Mouse (Mus musculus) lung, postnatal 0 days (tissue): ENCODE data around the gene Lman1l. TPM values are rescaled to one million over a fixed set of nuclear protein-coding genes. Genes with fewer than 3 reads are reported as not detected.
A peak's percentile ranks its signal among the peaks of the same experiment; 100 is the strongest.

Experiments used
- ATAC-seq: fragments of 200-750 bp; cut with Nextera tagmentation; 2 replicates; pipeline ENCODE4 v1.8.0; 2017; ENCODE audit warnings: moderate library complexity
- DNase-seq: peaks from one replicate; pipeline ENCODE4 v3.0.0-alpha.2; 2016; ENCODE audit warnings: low spot score
- H3K27ac ChIP-seq: fragments of 300-500 bp; sonication (generic); 2 replicates; pipeline ENCODE4 v1.5.1; 2014; ENCODE audit warnings: antibody characterized with exemption, mild to moderate bottlenecking, low read length, mixed read lengths
- H3K27me3 ChIP-seq: fragments of 300-500 bp; sonication (generic); replicated peaks from 2 replicates; pipeline ENCODE4 v1.6.1; 2014; ENCODE audit warnings: low read length, mixed read lengths; ENCODE audit not compliant: insufficient read depth
- H3K36me3 ChIP-seq: fragments of 300-500 bp; sonication (generic); 2 replicates; pipeline ENCODE4 v1.6.1; 2014; ENCODE audit warnings: low read length, mixed read lengths; ENCODE audit not compliant: insufficient read depth
- H3K4me1 ChIP-seq: fragments of 300-500 bp; sonication (generic); 2 replicates; pipeline ENCODE4 v1.6.1; 2014; ENCODE audit warnings: antibody characterized with exemption, low read depth, low read length, mixed read lengths; ENCODE audit not compliant: insufficient read depth
- H3K4me2 ChIP-seq: fragments of 300-500 bp; sonication (generic); replicated peaks from 2 replicates; pipeline ENCODE4 v1.6.1; 2014; ENCODE audit warnings: low read depth, mild to moderate bottlenecking, low read length, moderate library complexity, mixed read lengths
- H3K4me3 ChIP-seq: fragments of 300-500 bp; sonication (generic); 2 replicates; pipeline ENCODE4 v1.5.1; 2014; ENCODE audit warnings: low read depth, low read length
- H3K9ac ChIP-seq: fragments of 300-500 bp; sonication (generic); replicated peaks from 2 replicates; pipeline ENCODE4 v1.6.1; 2014; ENCODE audit warnings: low read depth, mild to moderate bottlenecking
- H3K9me3 ChIP-seq: fragments of 300-500 bp; sonication (generic); 2 replicates; pipeline ENCODE4 v1.6.1; 2016; ENCODE audit warnings: low read length, mixed read lengths
- CTCF ChIP-seq: IDR thresholded peaks from 2 replicates; pipeline ENCODE4 v1.5.1; 2016; ENCODE audit warnings: antibody characterized with exemption, mild to moderate bottlenecking
- EP300 ChIP-seq: IDR thresholded peaks from 2 replicates; pipeline ENCODE4 v1.6.1; 2016; ENCODE audit warnings: antibody characterized with exemption, mild to moderate bottlenecking, control low read depth
- WGBS: fragments of 180-500 bp; shearing (Covaris S2); extraction: QIAGEN DNeasy Blood & Tissue Kit; methylation state at CpG from one replicate; pipeline ENCODE4 v1.1.7; 2014; 5-methylcytosine and 5-hydroxymethylcytosine counted together
- polyA plus RNA-seq: library from polyadenylated mRNA; unstranded; fragments of >200 nt; fragmentation: Nextera tagmentation; extraction: Ambion mirVana; gene quantifications from 2 replicates; pipeline ENCODE4 v1.2.1, GENCODE M21; 2015

The Lman1l gene
- polyA plus RNA-seq, 1 experiment from 2014 or later, result not detected

GRCm38 (mm10) chr9:57614786-57615185 lies 5.8 kb downstream of the Lman1l start:
- Histone ChIP-seq H3K27ac (no peak overlapping the region), H3K4me2 (no peak overlapping the region), H3K4me1 (no peaks in the 10 kb centered on the region), H3K36me3 (no peaks in the 10 kb centered on the region), H3K27me3 (no peaks in the 10 kb centered on the region), H3K9me3 (no peaks in the 10 kb centered on the region), H3K9ac (no peak overlapping the region), H3K4me3 (no peak overlapping the region)
- no peak for DNase-seq
- 73% methylated on average over 4 of the region's 4 CpGs for WGBS
- TF ChIP-seq EP300, result no peak
- no peak for TF ChIP-seq CTCF
- no peak for ATAC-seq

- no peak for DNase-seq
- no peak overlapping the region for H3K4me3 ChIP-seq
- no peak overlapping the region for H3K4me2 ChIP-seq
- no peaks in the 10 kb centered on the region for H3K27me3 ChIP-seq
- no peak overlapping the region for H3K9ac ChIP-seq
- TF ChIP-seq EP300 (no peak), CTCF (no peak)
- no peak for ATAC-seq
- WGBS, result 76% methylated on average over 7 of the region's 7 CpGs
- no peaks in the 10 kb centered on the region for H3K4me1 ChIP-seq
- H3K36me3 ChIP-seq, result no peaks in the 10 kb centered on the region
- H3K27ac ChIP-seq, result no peak overlapping the region
- no peaks in the 10 kb centered on the region for H3K9me3 ChIP-seq
Measured at GRCm38 (mm10) chr9:57613975-57614374, 6.6 kb downstream of the Lman1l start.

- H3K27me3 ChIP-seq, result no peaks in the 10 kb centered on the region
- no peak overlapping the region for H3K4me3 ChIP-seq
- 66% methylated on average over 7 of the region's 7 CpGs for WGBS
- DNase-seq, result no peak
- no peak overlapping the region for H3K4me2 ChIP-seq
- no peaks in the 10 kb centered on the region for H3K9me3 ChIP-seq
- no peaks in the 10 kb centered on the region for H3K4me1 ChIP-seq
- no peak for ATAC-seq
- no peak for TF ChIP-seq CTCF
- TF ChIP-seq EP300, result no peak
- H3K9ac ChIP-seq, result no peak overlapping the region
- no peak overlapping the region for H3K27ac ChIP-seq
- no peaks in the 10 kb centered on the region for H3K36me3 ChIP-seq
Measured at GRCm38 (mm10) chr9:57612587-57612986, 8.0 kb downstream of the Lman1l start.

GRCm38 (mm10) chr9:57610359-57610826 lies 10.2 kb downstream of the Lman1l start:
- WGBS, result 45% methylated on average over 3 of the region's 3 CpGs
- H3K4me1 ChIP-seq, result no peaks in the 10 kb centered on the region
- 0 out of 2 replicates have a peak, but pooled peaks cover 4% of the 10 kb centered on the region for H3K27me3 ChIP-seq
- H3K9me3 ChIP-seq, result no peaks in the 10 kb centered on the region
- H3K36me3 ChIP-seq, result no peaks in the 10 kb centered on the region
- H3K4me3 ChIP-seq, result no peak overlapping the region
- ATAC-seq, result no peak
- TF ChIP-seq CTCF (no peak), EP300 (no peak)
- no peak overlapping the region for H3K4me2 ChIP-seq
- H3K27ac ChIP-seq, result no peak overlapping the region
- DNase-seq, result no peak
- H3K9ac ChIP-seq, result no peak overlapping the region

- no peak for ATAC-seq
- 47% methylated on average over 3 of the region's 3 CpGs for WGBS
Measured at GRCm38 (mm10) chr9:57609803-57610202, 10.8 kb downstream of the Lman1l start.

GRCm38 (mm10) chr9:57606139-57606851 lies 14.3 kb downstream of the Lman1l start, which contains the start of gene Cplx3:
TSS of gene Cplx3 (minus strand) at chr9:57606281.
- Histone ChIP-seq H3K27ac (no peak within 1 kb of the TSS), H3K4me3 (no peak within 1 kb of the TSS), H3K9me3 (no peaks in the 10 kb centered on the region), H3K4me1 (no peaks in the 10 kb centered on the region), H3K9ac (no peak within 1 kb of the TSS), H3K36me3 (no peaks in the 10 kb centered on the region), H3K4me2 (no peak within 1 kb of the TSS), H3K27me3 (0 out of 2 replicates have a peak, but pooled peaks cover 4% of the 10 kb centered on the region)
- ATAC-seq (peak; percentile 85), DNase-seq (peak; percentile 80)
- WGBS, result 6% methylated on average over 24 of the region's 24 CpGs
- no peak for TF ChIP-seq EP300
- no peak for TF ChIP-seq CTCF

More at GRCm38 (mm10) chr9:57609803-57610202, 10.8 kb downstream of the Lman1l start:
- H3K4me2 ChIP-seq, result no peak overlapping the region
- TF ChIP-seq EP300, result no peak
- TF ChIP-seq CTCF, result no peak
- no peak overlapping the region for H3K27ac ChIP-seq
- DNase-seq, result no peak
- no peaks in the 10 kb centered on the region for H3K9me3 ChIP-seq
- no peaks in the 10 kb centered on the region for H3K36me3 ChIP-seq
- no peak overlapping the region for H3K4me3 ChIP-seq
- no peak overlapping the region for H3K9ac ChIP-seq
- H3K27me3 ChIP-seq, result 0 out of 2 replicates have a peak, but pooled peaks cover 4% of the 10 kb centered on the region
- no peaks in the 10 kb centered on the region for H3K4me1 ChIP-seq
